Mouse (Mus musculus) kidney, postnatal 25 days (tissue): ENCODE measurements around the gene Mroh8.

ENCODE experiments used
- DNase-seq, 2 experiments: peaks; one replicate each; pipeline ENCODE4 v3.0.0; 2021; ENCODE audit warnings: mixed read lengths in 2 of 2

The Mroh8 gene

GRCm38 (mm10) chr2:157279416-157279800, at the start of gene Mroh8:
Gene Mroh8, minus strand, starts transcription at chr2:157279549.
- no peak for DNase-seq

GRCm38 (mm10) chr2:157328570-157328969, 49.2 kb upstream of the Mroh8 start:
- DNase-seq: no peak

DNA sequence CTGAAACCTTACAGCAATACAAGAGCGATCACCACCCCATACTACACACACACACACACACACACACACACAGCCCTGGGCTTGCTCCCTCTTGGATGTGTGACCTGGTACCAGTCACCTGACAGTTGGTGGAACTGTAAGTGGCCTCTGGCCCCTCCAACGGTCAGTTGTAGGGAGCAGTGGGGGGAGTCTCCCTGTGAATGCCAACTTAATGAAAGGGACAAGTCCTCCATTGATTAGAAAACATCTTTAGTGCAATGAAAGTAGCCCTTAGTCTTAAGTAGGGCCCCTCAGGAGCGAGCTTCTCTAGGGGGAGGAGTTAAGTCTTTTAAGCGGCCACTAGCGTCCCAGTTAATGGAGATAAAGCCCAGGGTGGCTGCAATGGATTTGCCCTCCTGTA, 48.8 kb upstream of the Mroh8 start:
- DNase-seq: no peak

GRCm38 (mm10) chr2:157325238-157325637, 45.9 kb upstream of the Mroh8 start:
- DNase-seq: no peak

- DNase-seq: no peak
Observed at GRCm38 (mm10) chr2:157322029-157322766, 42.8 kb upstream of the Mroh8 start.

GRCm38 (mm10) chr2:157320886-157321285, 41.5 kb upstream of the Mroh8 start:
- DNase-seq: peak; percentile 23 to 49

GRCm38 (mm10) chr2:157320135-157320534, 40.8 kb upstream of the Mroh8 start:
- no peak for DNase-seq

DNA sequence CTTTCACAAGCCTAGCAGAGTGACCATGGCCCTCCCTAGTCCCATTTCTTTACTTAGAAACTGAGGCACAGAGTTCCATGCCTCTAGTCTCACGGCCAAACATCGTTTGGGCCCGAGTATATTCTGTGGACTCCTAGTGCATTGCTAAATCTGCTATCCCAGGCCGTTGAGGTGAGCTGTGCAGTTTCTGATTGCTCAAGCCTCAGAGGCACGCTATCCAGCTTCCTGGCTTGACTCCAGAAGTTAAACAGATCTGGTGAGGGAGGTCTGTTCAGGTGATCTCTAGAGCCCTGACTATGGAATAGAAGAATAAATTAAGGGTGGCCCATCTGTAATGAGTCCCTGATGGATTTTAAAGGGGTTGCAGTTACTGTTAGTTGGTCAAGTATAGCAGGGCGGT, 37.9 kb upstream of the Mroh8 start:
- no peak for DNase-seq

DNA sequence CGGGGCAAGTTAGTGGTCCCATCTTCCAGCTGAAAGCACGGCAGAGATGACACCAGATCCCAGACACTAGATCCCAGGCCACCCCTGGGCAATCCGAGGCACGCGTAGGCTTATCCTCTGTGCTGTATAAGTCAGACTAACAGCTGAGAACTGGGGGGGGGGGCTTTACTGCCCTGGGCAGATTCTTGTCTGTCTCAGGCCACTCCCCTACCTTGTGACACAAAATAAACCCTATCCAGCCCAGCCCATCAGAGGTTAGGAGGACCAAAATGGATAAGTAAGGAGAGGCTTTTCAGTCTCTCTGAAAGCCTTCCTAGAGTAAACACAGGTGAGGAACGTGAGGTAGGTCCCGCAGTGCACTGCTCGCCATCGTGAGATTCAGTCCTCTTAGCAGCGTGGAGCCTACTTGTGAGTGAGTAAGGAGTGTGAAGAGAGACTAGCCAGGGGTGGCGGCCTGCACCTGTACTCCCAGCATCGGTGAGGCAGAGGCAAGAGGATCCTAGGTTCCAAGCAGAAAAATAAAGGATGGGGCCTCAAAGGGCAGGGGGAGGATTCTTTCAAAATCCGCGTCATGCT, 37.1 kb upstream of the Mroh8 start:
- DNase-seq: no peak

GRCm38 (mm10) chr2:157315486-157315885, 36.1 kb upstream of the Mroh8 start:
- no peak for DNase-seq

DNA sequence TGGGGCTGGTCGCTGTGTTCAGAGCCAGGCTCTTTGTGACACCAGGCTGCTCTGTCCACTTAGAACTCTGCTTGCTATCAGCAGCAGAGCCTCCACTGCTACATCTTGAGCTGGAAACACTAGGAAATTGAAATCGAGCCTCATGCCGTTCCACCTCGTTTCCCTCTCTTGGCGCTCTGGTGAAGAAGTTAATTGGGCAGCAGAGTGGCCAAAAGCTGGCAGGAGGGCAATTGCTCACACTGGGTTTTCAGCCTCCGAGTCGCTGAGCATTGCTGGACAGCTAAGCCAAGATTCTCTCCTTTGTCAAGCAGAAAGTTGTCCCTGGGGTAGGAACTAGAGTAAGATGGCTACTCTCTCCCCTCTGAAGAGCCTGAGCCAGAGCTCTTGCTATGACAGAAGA, 35.0 kb upstream of the Mroh8 start:
- peak in 1 of 2 experiments; percentile 22 for DNase-seq

DNA sequence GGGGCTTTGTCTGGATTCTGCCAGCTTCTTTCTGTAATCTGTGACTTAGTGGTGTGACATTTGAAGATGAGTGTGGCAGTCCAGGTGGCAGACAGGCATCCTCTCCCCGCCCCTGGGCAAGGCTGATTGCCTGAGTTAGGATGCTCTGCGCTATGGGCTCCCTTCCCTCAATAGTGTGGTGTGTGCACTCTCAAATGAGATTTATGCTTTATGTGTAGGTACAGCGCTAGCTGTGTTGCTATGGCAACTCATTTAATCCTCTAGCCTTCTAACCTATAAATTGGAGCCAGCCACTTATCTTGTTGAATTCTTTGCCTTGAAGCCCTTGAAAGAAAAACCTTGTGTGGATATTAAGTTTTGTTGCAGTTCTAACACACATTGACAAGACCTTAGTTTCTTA, 34.4 kb upstream of the Mroh8 start:
- DNase-seq: no peak

DNA sequence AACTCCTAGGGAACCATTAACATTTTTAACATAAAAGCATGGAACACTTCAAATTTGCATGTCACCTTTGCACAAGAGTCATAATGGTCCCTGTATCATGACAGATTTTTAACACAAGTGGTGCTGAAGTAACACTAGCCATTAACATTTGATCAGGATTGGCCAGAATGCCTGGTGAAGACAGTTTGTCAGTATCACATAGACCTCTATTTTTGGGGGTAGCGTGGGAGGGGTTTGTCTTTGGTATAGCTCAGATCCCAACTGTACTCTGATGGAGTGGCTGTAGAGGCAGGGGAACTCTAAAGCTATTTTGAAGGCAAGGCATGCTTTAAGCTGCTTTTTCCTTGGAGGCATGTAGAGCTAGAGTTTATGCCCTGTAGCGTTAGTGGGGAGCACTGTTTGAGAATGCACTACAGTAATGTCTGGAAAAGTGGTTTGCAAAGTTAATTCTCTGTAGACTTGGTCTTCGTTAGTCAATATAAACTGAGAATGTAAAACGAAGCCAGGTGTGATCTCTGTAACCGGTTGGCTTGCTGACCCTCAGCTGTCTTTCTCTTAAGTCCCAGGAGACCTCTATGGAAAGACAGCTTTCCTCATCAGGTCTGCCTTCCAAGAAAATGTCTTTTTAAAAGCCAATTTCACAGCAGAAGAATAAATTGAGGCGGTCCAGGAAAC, 31.8 kb upstream of the Mroh8 start:
- DNase-seq: no peak

DNA sequence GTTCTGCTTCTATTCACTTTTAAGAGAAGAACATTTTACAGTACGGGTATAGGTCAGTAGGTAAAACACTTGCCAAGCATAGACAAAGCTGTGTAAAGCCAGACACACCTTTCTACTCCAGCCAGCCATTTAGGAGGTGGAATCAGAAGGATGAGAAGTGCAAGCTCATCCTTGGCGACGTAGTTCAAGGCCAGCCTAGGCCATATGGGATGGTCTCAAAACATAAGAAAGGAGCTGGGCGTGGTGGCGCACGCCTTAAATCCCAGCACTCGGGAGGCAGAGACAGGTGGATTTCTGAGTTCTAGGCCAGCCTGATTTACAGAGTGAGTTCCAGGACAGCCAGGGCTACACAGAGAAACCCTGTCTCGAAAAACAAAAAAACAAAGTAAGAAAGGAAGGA, 30.3 kb upstream of the Mroh8 start:
- DNase-seq: no peak

DNA sequence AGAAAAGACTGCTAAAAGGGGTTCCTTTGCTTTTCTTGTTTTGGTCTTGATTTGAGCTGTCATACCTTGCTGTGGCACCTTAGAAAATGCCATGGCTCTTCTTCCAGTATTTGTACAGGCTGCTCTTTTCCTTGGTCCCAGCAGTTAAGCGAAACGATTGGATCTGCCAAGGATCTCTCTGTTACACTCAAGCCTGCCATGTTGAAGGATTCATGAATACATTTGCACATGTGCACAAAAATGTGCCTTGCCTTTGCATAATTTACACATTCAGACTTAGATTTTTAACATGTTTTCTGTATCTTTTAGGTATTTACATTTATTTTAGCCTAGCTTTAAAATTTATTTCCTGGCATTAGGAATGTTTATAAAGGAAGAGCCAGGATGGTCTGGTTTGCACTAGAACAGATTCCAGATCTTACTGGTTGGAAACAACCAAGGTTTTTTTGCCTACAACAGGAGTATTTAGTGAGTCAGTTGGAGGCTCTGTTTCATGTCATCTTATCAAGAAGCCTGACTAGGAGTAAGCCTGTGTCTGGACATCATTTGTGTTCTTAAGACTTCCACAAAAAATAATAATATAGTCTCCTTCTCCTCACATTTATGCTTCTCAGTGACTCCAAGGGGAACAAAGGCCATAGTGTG, 29.0 kb upstream of the Mroh8 start:
- no peak for DNase-seq

- DNase-seq: no peak
Observed at GRCm38 (mm10) chr2:157307715-157308265, 28.4 kb upstream of the Mroh8 start.

DNA sequence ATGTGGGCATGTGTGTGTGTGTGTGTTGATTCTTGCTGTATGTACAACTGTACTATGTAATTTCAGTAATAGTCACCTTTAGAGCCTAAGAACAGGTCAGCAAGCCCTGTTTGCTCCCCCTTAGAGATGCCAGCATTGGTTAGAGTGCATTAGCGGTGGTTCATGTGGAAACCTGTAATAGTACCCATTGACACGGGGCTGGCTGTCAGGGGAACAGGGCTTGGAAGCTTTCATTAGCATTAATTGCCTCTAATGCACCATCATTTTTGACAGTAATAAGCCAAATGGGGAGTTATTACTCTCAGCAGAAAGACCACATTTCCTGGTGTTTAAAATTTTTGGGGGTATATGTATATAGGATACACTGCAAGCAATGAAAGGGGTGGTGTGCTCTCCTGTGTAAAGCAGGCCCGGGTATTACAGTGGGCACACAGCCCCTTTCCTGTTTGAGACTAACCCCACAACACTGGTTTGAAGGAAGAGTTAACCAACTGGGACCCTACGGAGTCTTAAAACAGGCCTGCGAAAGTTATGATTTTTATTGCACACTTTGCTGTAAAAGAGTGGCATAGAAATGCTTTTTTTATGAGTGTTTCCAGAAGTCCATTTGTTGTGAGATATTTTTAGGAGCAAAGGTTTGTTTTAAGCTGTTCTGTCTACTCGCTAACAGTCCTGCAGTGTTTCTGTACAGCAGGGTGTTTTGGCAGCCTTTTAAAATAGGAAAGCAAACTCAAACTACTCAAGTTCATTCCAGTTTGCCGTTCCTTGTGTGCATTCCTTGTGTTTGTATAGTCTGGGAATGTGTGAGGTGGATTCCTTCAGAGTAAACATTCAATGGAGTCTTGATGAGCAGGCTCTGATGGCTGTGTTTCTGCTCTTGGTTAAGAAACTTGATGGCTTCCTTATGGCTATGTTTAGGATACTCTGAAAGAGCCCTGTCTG, 27.0 kb upstream of the Mroh8 start:
- no peak for DNase-seq

DNA sequence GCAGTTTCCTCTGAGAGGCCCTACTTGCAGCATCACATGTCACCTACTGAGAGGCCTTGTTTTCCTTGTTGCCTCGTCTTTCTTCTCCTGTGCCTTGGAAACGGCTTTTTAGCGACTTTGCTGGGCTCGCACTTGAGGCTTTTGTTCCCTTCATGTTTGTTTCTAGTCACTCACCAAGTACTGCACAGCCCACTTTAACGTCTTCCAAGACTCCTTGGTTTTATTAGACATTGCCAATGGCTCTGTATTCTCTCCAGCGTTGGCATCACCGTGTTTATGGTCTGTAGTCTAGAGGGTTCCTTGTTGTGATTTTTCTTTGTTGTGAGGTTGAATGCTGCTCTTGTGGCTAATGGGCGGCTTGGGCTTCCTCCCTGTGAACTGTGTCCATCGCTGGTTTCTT, 23.7 kb upstream of the Mroh8 start:
- no peak for DNase-seq

DNA sequence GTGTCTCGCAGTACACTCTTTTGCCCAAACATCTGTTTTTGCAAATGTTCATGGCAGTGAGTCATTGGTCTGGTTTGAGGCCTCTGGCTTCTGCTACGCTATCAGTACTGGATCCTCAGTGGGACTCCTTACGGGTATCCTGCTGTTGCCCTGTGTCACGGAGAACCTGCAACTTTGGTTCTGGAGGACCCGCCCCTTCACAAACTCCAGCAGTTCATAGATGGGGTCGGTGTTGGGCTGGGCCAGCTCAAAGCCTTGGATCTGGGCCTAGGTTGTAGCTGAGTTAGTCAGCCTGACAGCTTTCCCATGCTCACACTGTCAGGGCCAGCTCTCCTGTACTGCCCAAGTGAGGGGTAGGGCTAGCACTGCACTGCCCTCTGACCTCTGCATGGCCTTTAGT, 20.7 kb upstream of the Mroh8 start:
- DNase-seq: no peak

GRCm38 (mm10) chr2:157296105-157296689, 16.8 kb upstream of the Mroh8 start:
- no peak for DNase-seq

GRCm38 (mm10) chr2:157292093-157292492, 12.7 kb upstream of the Mroh8 start:
- peak; percentile 74 to 86 for DNase-seq

DNA sequence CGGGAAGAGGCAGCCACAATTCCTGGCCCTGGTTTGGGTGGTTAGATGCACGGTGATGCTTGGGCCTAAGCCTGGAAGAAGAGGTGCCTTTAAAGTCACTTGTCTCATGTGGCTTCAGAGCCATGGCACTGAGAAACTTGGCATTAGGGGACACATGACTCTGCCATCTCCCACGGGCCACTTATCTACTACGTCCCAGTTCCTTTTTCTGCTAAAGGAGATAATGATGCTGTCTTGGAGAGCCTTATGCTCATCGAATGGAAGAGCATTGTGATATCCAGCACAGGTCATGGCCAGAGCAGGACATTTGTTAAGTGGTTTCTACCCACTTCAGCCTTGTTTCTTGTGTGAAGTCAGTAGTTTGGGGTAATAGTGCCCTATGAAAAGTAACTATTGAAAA, 9.6 kb upstream of the Mroh8 start:
- DNase-seq: no peak
